Mouse (Mus musculus): Measurements from ENCODE around the gene Kif16b. TPM values are rescaled to one million over a fixed set of nuclear protein-coding genes. Genes with fewer than 3 reads are reported as not detected.

Gene Kif16b
- total and polyA plus RNA-seq, 3 experiments: 7.8 to 9.5 (median 8.0) TPM

DNA sequence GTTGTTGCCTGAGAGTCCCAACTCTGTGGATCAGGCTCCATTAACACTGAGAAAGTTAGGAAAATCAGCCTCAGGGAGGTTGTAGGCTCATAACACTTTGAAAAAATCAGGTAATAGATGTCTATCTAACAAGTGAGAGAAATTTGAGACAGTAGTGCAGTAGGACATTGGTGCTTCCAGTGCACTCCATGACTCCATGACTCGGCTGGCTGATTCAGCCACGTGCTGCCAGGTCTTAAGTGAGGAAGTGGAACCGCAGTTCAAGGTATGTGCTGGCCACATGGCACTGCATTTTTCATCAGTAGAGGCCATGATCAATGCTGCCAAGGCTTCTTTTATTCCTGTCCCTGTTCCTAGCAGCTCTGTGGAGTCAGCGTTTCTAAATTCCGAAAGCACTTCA lies 315.5 kb downstream of the Kif16b start:
- H3K4me2 ChIP-seq (ENCODE audit: insufficient read depth, low read depth, poor library complexity, severe bottlenecking): no peak overlapping the region
- H3K27me3 ChIP-seq (replicated peaks): no peaks in the 10 kb centered on the region
- H3K4me1 ChIP-seq (ENCODE audit: control insufficient read depth in 1 of 2, insufficient read depth in 2 of 2): peaks cover 0 to 15% of the 10 kb centered on the region in 2 experiments; a peak in 2 of 4 replicates
- no peaks in the 10 kb centered on the region for H3K9me3 ChIP-seq (replicated peaks; ENCODE audit: low read length)
- in situ Hi-C loops (cut with MboI; ENCODE audit: low pct_ligation_motif_present, low pct_unique_long_range_greater_than_20kb, low sequenced_read_pairs): no loop called here
- H3K4me3 ChIP-seq (replicated peaks in 1 of 3; ENCODE audit: low read depth in 2 of 3, low read length in 2 of 3, poor library complexity in 1 of 3): no peak overlapping the region
- no peak overlapping the region for H3K9ac ChIP-seq (ENCODE audit: insufficient read depth, low read depth)
- dilution Hi-C loops (cut with MboI; ENCODE audit: extremely low pct_ligation_motif_present, extremely low pct_unique_long_range_greater_than_20kb, low sequenced_read_pairs): no loop called here
- H3K79me2 ChIP-seq (replicated peaks; ENCODE audit: control insufficient read depth, extremely low read depth, insufficient read depth, poor library complexity, severe bottlenecking): no peaks in the 10 kb centered on the region
- DNase-seq (ENCODE audit: extremely low read depth): no peak
- H3K27ac ChIP-seq (ENCODE audit: insufficient read depth, low read depth): no peak overlapping the region
- TF ChIP-seq ETS1 (conservative IDR thresholded peaks at IDR 0.05; ENCODE audit: low read depth, low read length) (no peak), SIN3A (IDR thresholded peaks at IDR 0.05; ENCODE audit: low read length) (no peak)
- no peaks in the 10 kb centered on the region for H3K36me3 ChIP-seq (replicated peaks in 1 of 2; ENCODE audit: control insufficient read depth in 1 of 2, insufficient read depth in 1 of 2, low read length in 1 of 2)

- Histone ChIP-seq H3K9me3 (replicated peaks; ENCODE audit: low read length) (no peaks in the 10 kb centered on the region), H3K4me2 (ENCODE audit: insufficient read depth, low read depth, poor library complexity, severe bottlenecking) (no peak overlapping the region), H3K4me1 (ENCODE audit: control insufficient read depth in 1 of 2, insufficient read depth in 2 of 2) (peaks cover 0 to 7% of the 10 kb centered on the region in 2 experiments; a peak in 2 of 4 replicates), H3K36me3 (replicated peaks in 1 of 2; ENCODE audit: control insufficient read depth in 1 of 2, insufficient read depth in 1 of 2, low read length in 1 of 2) (no peaks in the 10 kb centered on the region), H3K27me3 (replicated peaks) (no peaks in the 10 kb centered on the region), H3K27ac (ENCODE audit: insufficient read depth, low read depth) (no peak overlapping the region), H3K79me2 (replicated peaks; ENCODE audit: control insufficient read depth, extremely low read depth, insufficient read depth, poor library complexity, severe bottlenecking) (no peaks in the 10 kb centered on the region), H3K4me3 (replicated peaks in 1 of 3; ENCODE audit: low read depth in 2 of 3, low read length in 2 of 3, poor library complexity in 1 of 3) (no peak overlapping the region), H3K9ac (ENCODE audit: insufficient read depth, low read depth) (no peak overlapping the region)
- dilution Hi-C loops (cut with MboI; ENCODE audit: extremely low pct_ligation_motif_present, extremely low pct_unique_long_range_greater_than_20kb, low sequenced_read_pairs): no loop called here
- DNase-seq (ENCODE audit: extremely low read depth): no peak
- in situ Hi-C loops (cut with MboI; ENCODE audit: low pct_ligation_motif_present, low pct_unique_long_range_greater_than_20kb, low sequenced_read_pairs): no loop called here
- TF ChIP-seq UBTF (IDR thresholded peaks at IDR 0.05; ENCODE audit: low read depth, low read length): no peak
- TF ChIP-seq SMC3 (IDR thresholded peaks at IDR 0.05; ENCODE audit: low read depth, low read length): no peak
- TF ChIP-seq RAD21 (IDR thresholded peaks at IDR 0.05; ENCODE audit: low read depth, low read length): no peak
- no peak for TF ChIP-seq ZC3H11A (IDR thresholded peaks at IDR 0.05; ENCODE audit: low read depth, low read length)
- TF ChIP-seq SIN3A (IDR thresholded peaks at IDR 0.05; ENCODE audit: low read length): no peak
- TF ChIP-seq ZMIZ1 (IDR thresholded peaks at IDR 0.05; ENCODE audit: low read depth, low read length): no peak
- TF ChIP-seq BHLHE40 (IDR thresholded peaks at IDR 0.05; ENCODE audit: low read depth, low read length): no peak
- TF ChIP-seq MXI1 (IDR thresholded peaks at IDR 0.05; ENCODE audit: low read depth, low read length): no peak
- no peak for TF ChIP-seq MAFK (IDR thresholded peaks at IDR 0.05; ENCODE audit: insufficient replicate concordance, low read length)
- no peak for TF ChIP-seq NELFE (IDR thresholded peaks at IDR 0.05; ENCODE audit: low read depth, low read length)
- no peak for TF ChIP-seq E2F4 (IDR thresholded peaks at IDR 0.05; ENCODE audit: insufficient replicate concordance, low read depth, low read length)
- no peak for TF ChIP-seq MYC (IDR thresholded peaks at IDR 0.05; ENCODE audit: low read depth, low read length)
- no peak for TF ChIP-seq PAX5 (IDR thresholded peaks at IDR 0.05; ENCODE audit: low read length)
- TF ChIP-seq POLR2A (IDR thresholded peaks at IDR 0.05; ENCODE audit: low read depth, low read length): no peak
These were observed 316.2 kb downstream of the Kif16b start for GRCm38 (mm10) chr2:142584851-142585737.

All from CH12.LX (cell line).